Mouse (Mus musculus) liver, embryonic 12.5 days (tissue): Measurements from ENCODE around the gene St7l. TPM values are rescaled to one million over a fixed set of nuclear protein-coding genes. Genes with fewer than 3 reads are reported as not detected.

ENCODE experiments used
- ATAC-seq: fragments of 200-750 bp; cut with Nextera tagmentation; 2 replicates; pipeline ENCODE4 v1.8.0; 2017; ENCODE audit warnings: moderate number of reproducible peaks, mild to moderate bottlenecking, moderate library complexity
- H3K27ac ChIP-seq: fragments of 300-500 bp; sonication (generic); 2 replicates; pipeline ENCODE4 v1.5.1; 2016; ENCODE audit warnings: mild to moderate bottlenecking
- H3K27me3 ChIP-seq: fragments of 300-500 bp; sonication (generic); replicated peaks from 2 replicates; pipeline ENCODE4 v1.6.1; 2016; ENCODE audit warnings: mild to moderate bottlenecking, moderate library complexity
- H3K36me3 ChIP-seq: fragments of 300-500 bp; sonication (generic); 2 replicates; pipeline ENCODE4 v1.6.1; 2016; ENCODE audit warnings: mild to moderate bottlenecking, moderate library complexity
- H3K4me1 ChIP-seq: fragments of 300-500 bp; sonication (generic); 2 replicates; pipeline ENCODE4 v1.6.1; 2016
- H3K4me2 ChIP-seq: fragments of 300-500 bp; sonication (generic); 2 replicates; pipeline ENCODE4 v1.6.1; 2016; ENCODE audit warnings: mild to moderate bottlenecking, moderate library complexity
- H3K4me3 ChIP-seq: fragments of 300-500 bp; sonication (generic); 2 replicates; pipeline ENCODE4 v1.5.1; 2016; ENCODE audit warnings: mild to moderate bottlenecking, moderate library complexity
- H3K9ac ChIP-seq: fragments of 300-500 bp; sonication (generic); 2 replicates; pipeline ENCODE4 v1.6.1; 2016; ENCODE audit warnings: mild to moderate bottlenecking, moderate library complexity
- H3K9me3 ChIP-seq: fragments of 300-500 bp; sonication (generic); replicated peaks from 2 replicates; pipeline ENCODE4 v1.6.1; 2016; ENCODE audit warnings: mild to moderate bottlenecking, moderate library complexity
- WGBS: fragments of 180-500 bp; shearing (Covaris S2); methylation state at CpG from one replicate; pipeline ENCODE4 v1.1.7; 2016; ENCODE audit not compliant: insufficient replicate concordance; 5-methylcytosine and 5-hydroxymethylcytosine counted together
- polyA plus RNA-seq: library from polyadenylated mRNA; unstranded; fragments of >200 nt; fragmentation: Nextera tagmentation; extraction: Ambion mirVana; gene quantifications from 2 replicates; pipeline ENCODE4 v1.2.1, GENCODE M21; 2016

Gene St7l
- polyA plus RNA-seq, 1 experiment from 2014 or later: 19.3 TPM

GRCm38 (mm10) chr3:104909195-104909594 lies 45.4 kb downstream of the St7l start:
- H3K36me3 ChIP-seq: peaks cover 24% of the 10 kb centered on the region
- no peak for ATAC-seq
- no peaks in the 10 kb centered on the region for H3K27me3 ChIP-seq
- H3K9ac ChIP-seq: no peak overlapping the region
- H3K4me2 ChIP-seq: no peak overlapping the region
- 88% methylated on average over 6 of the region's 6 CpGs for WGBS
- no peaks in the 10 kb centered on the region for H3K4me1 ChIP-seq
- H3K27ac ChIP-seq: no peak overlapping the region
- no peaks in the 10 kb centered on the region for H3K9me3 ChIP-seq
- H3K4me3 ChIP-seq: no peak overlapping the region

GRCm38 (mm10) chr3:104914986-104915385 lies 51.2 kb downstream of the St7l start:
- ATAC-seq: no peak
- H3K36me3 ChIP-seq: peaks cover 14% of the 10 kb centered on the region; the same call in 1 of the 2 replicates
- no peak overlapping the region for H3K4me3 ChIP-seq
- no peaks in the 10 kb centered on the region for H3K9me3 ChIP-seq
- 64% methylated on average over 3 of the region's 3 CpGs for whole genome bisulfite sequencing
- H3K4me2 ChIP-seq: no peak overlapping the region
- no peak overlapping the region for H3K27ac ChIP-seq
- H3K4me1 ChIP-seq: no peaks in the 10 kb centered on the region
- H3K9ac ChIP-seq: no peak overlapping the region
- no peaks in the 10 kb centered on the region for H3K27me3 ChIP-seq

- Histone ChIP-seq H3K4me1 (no peaks in the 10 kb centered on the region), H3K4me2 (no peak overlapping the region), H3K9ac (no peak overlapping the region), H3K9me3 (no peaks in the 10 kb centered on the region), H3K27me3 (no peaks in the 10 kb centered on the region), H3K27ac (no peak overlapping the region), H3K4me3 (no peak overlapping the region), H3K36me3 (peaks cover 30% of the 10 kb centered on the region)
- no peak for ATAC-seq
- WGBS: 77% methylated on average over 6 of the region's 6 CpGs
Observed at GRCm38 (mm10) chr3:104929385-104929784, 65.6 kb downstream of the St7l start.

- Histone ChIP-seq H3K4me1 (no peaks in the 10 kb centered on the region), H3K9ac (no peak overlapping the region), H3K4me2 (no peak overlapping the region), H3K27me3 (no peaks in the 10 kb centered on the region), H3K36me3 (peaks cover 20% of the 10 kb centered on the region; the same call in 1 of the 2 replicates), H3K9me3 (no peaks in the 10 kb centered on the region), H3K4me3 (no peak overlapping the region), H3K27ac (no peak overlapping the region)
- WGBS: 64% methylated on average over 2 of the region's 2 CpGs
- ATAC-seq: no peak
Observed at GRCm38 (mm10) chr3:104937728-104938305, 74.0 kb downstream of the St7l start.

GRCm38 (mm10) chr3:104938327-104938726 lies 74.5 kb downstream of the St7l start:
- Histone ChIP-seq H3K9me3 (no peaks in the 10 kb centered on the region), H3K27ac (no peak overlapping the region), H3K36me3 (peaks cover 25% of the 10 kb centered on the region; the same call in 1 of the 2 replicates), H3K27me3 (no peaks in the 10 kb centered on the region), H3K4me2 (no peak overlapping the region), H3K9ac (no peak overlapping the region), H3K4me3 (no peak overlapping the region), H3K4me1 (no peaks in the 10 kb centered on the region)
- ATAC-seq: no peak
- 46% methylated on average over 4 of the region's 4 CpGs for WGBS

GRCm38 (mm10) chr3:104940691-104941090 lies 76.9 kb downstream of the St7l start:
- Histone ChIP-seq H3K4me2 (no peak overlapping the region), H3K4me3 (no peak overlapping the region), H3K27ac (no peak overlapping the region), H3K9ac (no peak overlapping the region), H3K9me3 (no peaks in the 10 kb centered on the region), H3K4me1 (no peaks in the 10 kb centered on the region), H3K27me3 (no peaks in the 10 kb centered on the region), H3K36me3 (peaks cover 27% of the 10 kb centered on the region)
- ATAC-seq: no peak
- 70% methylated on average over 6 of the region's 6 CpGs for WGBS

- Histone ChIP-seq H3K4me3 (no peak overlapping the region), H3K27me3 (no peaks in the 10 kb centered on the region), H3K9ac (no peak overlapping the region), H3K4me1 (no peaks in the 10 kb centered on the region), H3K36me3 (peaks cover 41% of the 10 kb centered on the region), H3K4me2 (no peak overlapping the region), H3K27ac (no peak overlapping the region), H3K9me3 (no peaks in the 10 kb centered on the region)
- WGBS: 69% methylated on average over 5 of the region's 5 CpGs
- no peak; the same call in 1 of the 2 replicates for ATAC-seq
Observed at GRCm38 (mm10) chr3:104942682-104943081, 78.9 kb downstream of the St7l start.

- no peak overlapping the region for H3K4me2 ChIP-seq
- 66% methylated on average over 8 of the region's 8 CpGs for WGBS
- H3K27me3 ChIP-seq: no peaks in the 10 kb centered on the region
- H3K27ac ChIP-seq: no peak overlapping the region
- no peak overlapping the region for H3K9ac ChIP-seq
- no peaks in the 10 kb centered on the region for H3K4me1 ChIP-seq
- peaks cover 41% of the 10 kb centered on the region for H3K36me3 ChIP-seq
- H3K9me3 ChIP-seq: no peaks in the 10 kb centered on the region
- ATAC-seq: no peak
- no peak overlapping the region for H3K4me3 ChIP-seq
Observed at GRCm38 (mm10) chr3:104943333-104943732, 79.5 kb downstream of the St7l start.

- Histone ChIP-seq H3K4me3 (no peak overlapping the region), H3K4me1 (no peaks in the 10 kb centered on the region), H3K4me2 (no peak overlapping the region), H3K9ac (no peak overlapping the region), H3K36me3 (peaks cover 33% of the 10 kb centered on the region), H3K27ac (no peak overlapping the region), H3K27me3 (no peaks in the 10 kb centered on the region), H3K9me3 (no peaks in the 10 kb centered on the region)
- 71% methylated on average over 9 of the region's 9 CpGs for WGBS
- no peak for ATAC-seq
Observed at GRCm38 (mm10) chr3:104944894-104945293, 81.1 kb downstream of the St7l start.

GRCm38 (mm10) chr3:104950926-104951325 lies 87.1 kb downstream of the St7l start:
- 82% methylated on average over 12 of the region's 12 CpGs for WGBS
- Histone ChIP-seq H3K27me3 (no peaks in the 10 kb centered on the region), H3K36me3 (peaks cover 44% of the 10 kb centered on the region)

GRCm38 (mm10) chr3:104952891-104953670 lies 89.3 kb downstream of the St7l start:
- 84% methylated on average over 23 of the region's 23 CpGs for WGBS
- Histone ChIP-seq H3K36me3 (peaks cover 33% of the 10 kb centered on the region), H3K27me3 (peaks cover 3% of the 10 kb centered on the region; the same call in 1 of the 2 replicates), H3K4me3 (no peak overlapping the region), H3K4me1 (no peaks in the 10 kb centered on the region), H3K4me2 (no peak overlapping the region), H3K27ac (no peak overlapping the region), H3K9ac (no peak overlapping the region), H3K9me3 (no peaks in the 10 kb centered on the region)
- ATAC-seq: no peak

More at GRCm38 (mm10) chr3:104950926-104951325, 87.1 kb downstream of the St7l start:
- H3K4me1 ChIP-seq: no peaks in the 10 kb centered on the region
- H3K27ac ChIP-seq: no peak overlapping the region
- no peak overlapping the region for H3K4me3 ChIP-seq
- ATAC-seq: no peak
- no peak overlapping the region for H3K9ac ChIP-seq
- H3K9me3 ChIP-seq: no peaks in the 10 kb centered on the region
- no peak overlapping the region for H3K4me2 ChIP-seq

- peaks cover 33% of the 10 kb centered on the region for H3K36me3 ChIP-seq
- H3K9me3 ChIP-seq: no peaks in the 10 kb centered on the region
- H3K4me1 ChIP-seq: no peaks in the 10 kb centered on the region
- no peak overlapping the region for H3K4me3 ChIP-seq
- H3K27me3 ChIP-seq: peaks cover 14% of the 10 kb centered on the region
- H3K9ac ChIP-seq: no peak overlapping the region
- 82% methylated on average over 3 of the region's 3 CpGs for WGBS
- no peak overlapping the region for H3K4me2 ChIP-seq
- no peak overlapping the region for H3K27ac ChIP-seq
- no peak for ATAC-seq
Observed at GRCm38 (mm10) chr3:104954137-104954536, 90.3 kb downstream of the St7l start.
